Mouse (Mus musculus) retina, postnatal 1 day (tissue): ENCODE data around the gene Dab2ip.

Experiments
- DNase-seq: peaks from one replicate; pipeline ENCODE4 v3.0.0-alpha.2; 2012

Dab2ip gene

DNA sequence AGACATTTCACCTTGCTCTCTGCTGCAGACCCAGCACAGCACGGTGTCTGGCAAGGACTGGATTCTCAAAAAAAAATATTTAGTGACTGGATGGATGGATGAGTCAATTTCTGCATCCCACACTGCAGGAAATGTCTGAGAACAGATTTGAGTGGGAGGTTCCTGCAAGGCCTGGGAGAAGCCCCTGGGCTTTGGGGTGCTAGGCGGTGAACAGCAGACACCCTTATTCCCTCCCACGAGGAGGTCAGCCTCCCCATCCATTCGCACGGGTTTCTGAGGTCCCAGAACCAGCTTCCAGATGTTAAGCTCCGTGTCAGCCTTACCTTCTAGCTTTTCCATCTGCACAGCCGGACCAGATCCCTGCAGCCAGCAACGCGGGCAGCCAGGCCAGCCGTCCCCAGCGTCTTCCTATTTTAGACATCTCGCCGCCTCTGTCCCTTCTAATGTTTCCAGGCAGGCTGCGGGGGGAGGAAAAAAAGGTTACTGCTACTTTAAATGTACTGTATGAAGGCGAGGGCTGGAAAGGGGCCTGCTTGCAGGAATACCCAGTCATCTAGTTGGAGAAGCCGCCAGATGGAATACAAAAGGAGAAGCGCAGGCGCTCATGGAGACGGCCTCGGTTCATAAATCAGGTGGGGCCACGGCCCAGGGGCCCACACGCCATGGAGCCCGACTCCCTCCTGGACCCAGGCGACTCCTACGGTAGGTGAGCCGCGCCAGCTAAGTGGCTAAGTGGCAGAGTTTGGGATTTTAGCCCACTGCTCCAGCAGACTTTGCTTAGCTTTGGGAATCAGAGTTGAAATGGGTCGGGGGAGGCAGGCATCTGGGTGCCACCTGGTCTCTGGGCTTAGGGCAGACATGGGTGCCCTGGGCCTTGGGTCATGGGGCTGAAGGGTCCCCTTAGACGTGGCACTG lies at the start of gene Dab2ip:
TSS of gene Dab2ip (plus strand) at position 356 of the 915 bp plus-strand sequence.
- peak; percentile 36 for DNase-seq

DNA sequence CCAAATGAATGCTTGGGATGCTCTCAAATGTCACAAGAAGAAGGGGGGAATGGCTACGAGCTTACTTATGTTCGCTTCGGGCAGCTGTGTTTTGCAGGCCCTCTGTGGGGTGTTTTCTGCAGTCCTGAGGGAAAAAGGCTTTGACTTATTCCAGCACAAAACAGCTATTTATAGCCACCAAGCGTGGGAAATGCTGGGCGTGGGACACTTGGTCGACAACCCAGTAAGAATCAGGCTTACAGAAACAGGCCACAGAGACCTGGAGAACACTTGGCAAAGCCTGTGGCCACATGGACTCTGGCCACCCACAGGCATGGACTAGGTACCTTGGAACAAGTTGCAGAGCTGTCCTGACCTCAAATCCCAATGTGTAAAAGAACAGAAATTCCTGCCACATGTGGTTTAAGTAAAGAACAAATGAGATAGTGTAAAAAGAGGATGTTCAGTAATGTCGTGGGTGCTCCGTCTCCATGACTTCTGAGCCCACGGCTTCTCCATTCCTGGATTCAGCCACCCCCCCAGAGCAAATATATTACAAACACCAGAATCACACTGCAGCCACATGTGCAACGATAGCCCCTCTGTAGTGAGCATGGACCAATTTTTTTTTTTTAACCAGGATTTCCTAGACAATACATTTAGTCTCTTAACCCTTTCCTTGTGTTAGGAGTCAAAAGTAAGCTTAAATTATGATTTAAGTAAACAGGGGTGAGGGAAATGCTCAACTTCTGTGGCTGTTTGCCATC lies 49.3 kb upstream of the Dab2ip start:
- DNase-seq: no peak

DNA sequence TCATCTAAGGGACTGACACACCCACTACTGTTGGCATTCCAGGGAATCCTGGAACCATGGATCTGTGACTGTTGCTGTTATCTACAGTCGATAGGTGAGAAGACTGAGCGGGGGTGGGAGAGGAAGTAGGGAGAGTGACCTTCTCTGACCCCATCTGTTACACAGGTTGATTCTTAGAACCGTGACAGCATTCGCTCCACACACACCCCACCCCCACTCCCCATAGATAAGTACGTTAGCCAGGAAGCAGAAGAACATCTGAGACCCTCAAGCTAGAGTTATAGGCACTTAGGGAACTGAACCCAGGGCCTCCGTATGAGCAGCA lies 48.8 kb upstream of the Dab2ip start:
- DNase-seq: no peak

DNA sequence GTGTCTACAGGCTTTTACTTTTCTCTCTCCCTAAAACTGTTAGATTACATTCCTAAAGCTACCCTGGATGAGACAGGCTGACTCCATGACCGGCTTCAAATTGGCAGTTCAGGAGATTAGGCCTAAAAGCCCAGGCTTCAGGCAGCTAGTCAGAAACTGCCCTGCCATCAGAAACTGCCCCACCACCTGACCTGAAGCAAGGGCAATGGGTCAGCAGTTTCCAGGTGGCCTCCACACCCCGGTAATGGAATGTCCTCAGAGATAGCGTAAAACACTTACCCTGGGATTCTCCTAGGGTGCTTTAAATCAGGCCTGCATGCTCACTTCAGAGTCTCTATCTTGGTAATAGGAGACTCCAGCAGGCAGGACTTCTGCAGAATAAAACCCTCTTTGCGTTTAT lies 48.2 kb upstream of the Dab2ip start:
- no peak for DNase-seq

DNA sequence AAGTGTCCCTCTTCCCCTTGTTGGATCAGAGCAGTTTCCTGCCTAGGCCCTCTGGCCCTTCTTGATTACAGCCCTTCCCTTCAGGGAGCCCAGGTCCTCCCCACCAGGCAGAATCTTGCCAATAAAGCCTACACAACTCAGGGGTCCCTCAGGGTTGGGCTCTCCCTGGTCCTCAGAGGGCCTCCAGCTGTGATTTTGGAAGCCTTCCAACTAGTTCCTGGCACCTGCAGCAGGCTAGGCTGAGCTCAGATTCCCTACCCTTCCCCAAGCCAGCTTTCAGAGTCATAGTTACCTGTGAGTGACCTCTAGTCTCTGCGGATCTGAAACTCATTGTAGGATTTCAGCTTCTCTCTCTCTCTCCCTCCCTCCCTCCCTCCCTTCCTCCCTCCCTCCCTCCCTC lies 47.1 kb upstream of the Dab2ip start:
- DNase-seq: peak; percentile 19

DNA sequence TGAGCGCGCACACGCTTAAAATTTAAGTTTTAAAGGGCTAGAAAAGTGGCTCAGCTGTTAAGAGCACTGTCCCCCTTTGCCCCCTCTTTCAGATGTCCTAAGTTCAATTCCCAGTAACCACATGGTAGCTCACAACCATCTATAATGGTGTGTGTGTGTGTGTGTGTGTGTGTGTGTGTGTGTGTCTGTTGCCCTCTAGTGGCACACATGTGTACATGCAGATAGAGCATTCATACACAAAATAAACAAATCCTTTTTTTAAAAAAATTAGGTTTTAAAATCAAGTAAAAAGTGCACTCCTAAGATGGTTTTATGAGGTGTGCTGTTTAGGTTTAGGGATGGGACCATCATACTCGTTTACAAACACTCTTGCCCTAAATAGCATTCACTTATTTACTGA lies 45.8 kb upstream of the Dab2ip start:
- no peak for DNase-seq

DNA sequence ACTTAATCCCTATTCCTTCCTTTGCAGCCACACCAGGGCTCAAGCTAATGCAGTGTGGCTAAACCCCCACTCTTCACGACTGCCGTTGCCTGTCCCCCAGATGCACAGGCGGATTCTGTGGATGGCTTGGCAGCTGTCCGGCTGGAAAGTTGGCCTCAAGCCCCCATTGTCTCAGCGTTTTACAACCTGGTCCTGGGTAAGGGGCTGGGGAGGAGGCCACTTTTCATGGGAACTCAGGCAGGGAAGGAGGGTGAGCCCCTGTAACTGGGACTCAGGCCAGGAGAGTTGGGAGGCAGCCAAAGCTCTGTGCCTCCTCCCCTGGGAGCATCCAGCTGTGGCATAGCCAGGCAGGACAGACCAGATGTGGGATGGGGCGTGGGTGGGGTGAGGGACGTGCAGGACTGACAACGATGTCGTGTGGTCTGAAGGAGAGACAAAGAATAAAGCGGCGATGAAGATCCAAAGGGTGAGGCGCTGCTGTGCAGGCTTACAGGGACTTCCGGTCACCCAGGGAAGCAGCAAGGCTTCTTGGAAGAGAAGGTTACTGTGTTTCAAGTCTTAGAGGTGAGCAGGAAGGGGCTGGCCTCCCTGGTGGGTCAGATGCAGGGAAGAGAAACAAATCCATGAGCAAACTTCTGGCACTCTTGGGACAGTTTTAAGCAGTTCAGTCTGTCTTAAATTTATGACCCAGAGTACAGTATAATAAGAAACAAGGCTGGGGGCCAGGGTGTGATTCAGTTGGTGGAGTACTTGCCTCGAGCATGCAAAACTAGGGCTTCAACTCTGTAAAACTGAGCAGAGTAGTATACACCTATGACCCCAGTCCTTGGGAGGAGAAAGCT lies 43.8 kb upstream of the Dab2ip start:
- DNase-seq: peak; percentile 85

DNA sequence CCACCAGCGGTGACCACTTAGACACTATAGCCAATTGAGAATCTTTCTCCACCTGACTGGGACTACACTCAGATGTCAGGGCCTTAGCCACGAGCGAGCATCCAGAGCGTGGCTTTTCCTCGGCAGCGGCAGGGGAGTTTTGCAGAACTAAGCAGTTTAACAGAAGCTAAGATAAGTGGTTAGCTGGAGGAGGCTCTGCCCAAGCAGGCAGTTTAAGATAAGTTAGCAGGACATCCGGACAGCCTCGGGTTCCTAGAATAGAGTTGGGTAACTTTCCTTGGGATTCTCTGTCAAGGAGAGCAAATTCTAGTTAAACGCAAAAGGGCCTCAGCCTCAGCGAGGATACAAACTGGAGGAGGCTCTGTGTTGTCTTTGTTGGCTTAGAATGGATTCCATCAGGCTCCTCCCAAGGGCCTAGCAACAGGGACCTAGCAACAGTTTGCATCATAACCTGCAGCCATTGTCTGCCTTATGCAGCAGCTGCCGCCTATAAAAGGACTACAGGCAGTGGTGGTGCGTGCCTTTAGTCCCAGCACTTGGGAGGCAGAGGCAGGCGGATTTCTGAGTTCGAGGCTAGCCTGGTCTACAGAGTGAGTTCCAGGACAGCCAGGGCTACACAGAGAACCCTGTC lies 31.3 kb upstream of the Dab2ip start:
- DNase-seq: no peak

DNA sequence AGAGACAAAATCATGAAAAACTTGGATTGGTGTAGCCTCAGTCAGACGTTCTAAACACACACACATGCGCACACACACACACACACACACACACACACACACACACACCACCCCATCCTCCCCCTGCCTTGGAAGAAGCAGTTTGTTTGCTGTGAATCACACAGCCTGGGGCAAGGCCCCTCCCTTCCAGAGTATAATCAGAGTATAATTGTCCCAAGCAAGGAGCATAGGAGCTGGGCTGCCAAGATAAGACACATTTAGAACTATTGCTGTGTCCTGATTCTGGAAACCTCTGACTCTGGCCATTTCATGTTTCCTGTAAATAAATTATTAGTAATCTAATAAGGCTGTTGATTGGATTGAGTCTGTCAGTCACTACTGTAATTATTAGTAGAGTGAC lies 29.0 kb upstream of the Dab2ip start:
- DNase-seq: no peak

DNA sequence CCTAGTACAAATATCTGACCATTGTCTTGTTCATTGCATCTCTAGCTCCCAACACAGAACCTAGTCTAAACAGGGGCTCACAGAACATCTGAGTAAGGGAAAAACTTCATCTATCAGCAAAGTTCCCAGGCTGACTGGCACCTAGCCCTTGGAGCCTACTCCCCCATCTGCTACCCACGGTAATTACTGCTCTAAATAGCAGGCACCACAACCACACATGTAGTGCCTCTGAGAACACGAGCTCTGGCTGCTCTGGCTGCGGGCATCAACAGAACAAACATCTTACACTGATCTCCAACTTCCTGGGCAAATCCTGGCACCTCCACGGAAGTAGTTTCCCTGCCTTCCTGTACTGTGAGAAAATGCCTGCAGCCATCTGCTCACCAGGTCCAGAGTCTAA lies 28.2 kb upstream of the Dab2ip start:
- DNase-seq: no peak

DNA sequence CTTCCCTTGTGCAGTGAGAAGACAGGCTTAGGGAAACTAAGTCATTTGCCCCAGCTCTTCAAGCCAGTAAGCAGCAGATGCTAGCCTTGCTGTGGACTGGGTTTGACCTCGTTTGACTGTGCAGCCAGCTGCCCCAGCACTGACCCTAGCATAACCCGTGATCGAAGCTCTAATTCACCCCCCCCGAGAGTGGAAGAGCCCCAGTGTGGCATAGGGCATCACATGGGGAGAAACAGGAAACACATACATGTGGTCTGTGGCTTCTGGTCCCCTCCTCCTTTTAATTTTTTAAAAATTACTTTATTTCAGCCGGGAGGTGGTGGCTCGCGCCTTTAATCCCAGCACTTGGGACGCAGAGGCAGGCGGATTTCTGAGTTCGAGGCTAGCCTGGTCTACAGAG lies 27.3 kb upstream of the Dab2ip start:
- peak; percentile 23 for DNase-seq

DNA sequence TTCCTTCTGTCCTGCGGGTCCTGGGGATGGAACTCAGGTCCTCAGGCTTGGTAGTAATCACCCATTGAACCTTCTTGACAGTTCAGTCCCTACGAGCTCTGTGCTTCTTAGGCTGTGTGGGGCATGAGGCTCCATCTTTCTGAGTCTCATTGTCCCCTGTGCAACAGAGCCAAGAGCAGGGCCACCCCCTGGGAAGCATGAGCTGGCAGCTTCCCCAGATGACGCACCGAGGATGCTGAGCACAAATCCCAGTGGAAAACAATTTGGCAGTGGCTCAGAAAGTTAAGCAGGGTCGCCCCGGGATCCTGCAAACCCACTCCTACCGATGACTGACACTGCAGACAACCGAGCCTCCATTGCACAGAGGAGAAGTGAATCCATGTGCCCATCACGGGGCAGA lies 24.4 kb upstream of the Dab2ip start:
- peak; percentile 20 for DNase-seq

DNA sequence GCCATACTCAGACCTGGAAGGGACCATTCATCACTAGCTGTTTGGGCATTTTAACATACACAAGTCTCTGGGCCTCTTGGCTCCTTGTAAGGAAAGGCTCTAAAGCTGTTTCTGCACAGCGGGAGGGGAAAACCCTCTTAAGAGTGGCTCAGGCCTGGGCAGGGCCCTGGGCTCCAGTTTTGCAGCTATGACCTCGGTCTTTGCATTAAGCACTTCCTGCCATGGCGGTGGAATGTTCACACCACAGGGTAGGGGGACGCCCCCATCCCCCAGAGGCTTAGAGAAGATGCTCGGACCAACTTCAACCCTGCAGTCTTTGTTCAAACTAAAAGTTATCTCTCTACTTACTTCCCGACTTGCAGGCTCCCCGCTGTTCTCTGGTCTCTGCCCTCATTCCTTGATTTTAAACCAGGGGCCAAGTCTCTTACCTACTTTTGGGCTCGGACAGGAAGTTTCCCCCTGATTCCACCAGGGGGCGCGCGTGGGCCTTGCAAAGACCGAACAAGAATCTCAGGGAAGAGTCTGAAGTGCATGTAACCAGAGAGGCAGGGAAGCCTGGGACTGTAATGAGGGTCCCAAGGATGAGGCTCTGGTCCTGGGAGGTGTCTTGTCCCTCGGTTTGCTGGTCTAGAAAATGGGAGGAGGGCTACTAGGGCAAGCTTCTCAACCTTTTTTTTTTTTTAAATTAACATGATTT lies 18.6 kb upstream of the Dab2ip start:
- peak; percentile 91 for DNase-seq

DNA sequence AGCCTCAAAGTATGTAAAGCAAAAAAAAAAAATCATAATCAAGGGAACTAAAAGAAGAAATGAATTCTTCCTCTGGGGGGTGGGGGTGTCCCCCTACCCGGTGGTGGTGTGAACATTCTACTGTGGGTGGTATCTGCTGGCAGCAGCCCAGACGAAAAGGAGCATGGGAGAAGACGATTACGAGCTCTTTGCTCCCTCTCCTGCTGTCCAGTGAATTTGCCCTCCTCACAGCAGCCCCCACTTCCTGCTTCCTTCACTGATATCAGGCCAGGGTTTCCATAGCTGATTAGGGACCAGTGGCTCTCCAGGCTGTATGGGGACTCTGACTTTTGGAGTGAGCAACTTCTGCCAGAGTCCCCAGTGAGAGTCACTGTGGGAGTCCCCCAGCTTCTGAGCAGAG lies 17.3 kb upstream of the Dab2ip start:
- DNase-seq: no peak

DNA sequence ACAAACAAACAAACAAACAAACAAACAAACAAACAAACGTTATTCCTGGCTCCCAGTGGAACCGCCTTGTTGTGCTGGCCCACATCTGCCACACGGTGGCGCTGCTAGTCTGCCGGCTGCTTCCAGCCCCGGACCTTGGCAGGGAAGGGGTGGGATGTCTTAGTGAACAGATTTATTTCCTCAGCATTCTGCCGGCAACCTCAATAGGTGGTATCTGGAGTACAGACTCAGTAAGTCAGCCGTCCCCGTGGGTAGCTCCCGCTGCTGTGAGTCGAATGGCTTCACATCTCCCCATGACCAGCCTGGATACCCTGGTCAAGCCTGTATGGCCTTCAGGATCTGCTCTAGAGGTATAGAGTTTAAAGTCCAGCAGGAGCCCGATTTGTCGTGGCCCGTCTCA lies 13.3 kb upstream of the Dab2ip start:
- peak; percentile 87 for DNase-seq

DNA sequence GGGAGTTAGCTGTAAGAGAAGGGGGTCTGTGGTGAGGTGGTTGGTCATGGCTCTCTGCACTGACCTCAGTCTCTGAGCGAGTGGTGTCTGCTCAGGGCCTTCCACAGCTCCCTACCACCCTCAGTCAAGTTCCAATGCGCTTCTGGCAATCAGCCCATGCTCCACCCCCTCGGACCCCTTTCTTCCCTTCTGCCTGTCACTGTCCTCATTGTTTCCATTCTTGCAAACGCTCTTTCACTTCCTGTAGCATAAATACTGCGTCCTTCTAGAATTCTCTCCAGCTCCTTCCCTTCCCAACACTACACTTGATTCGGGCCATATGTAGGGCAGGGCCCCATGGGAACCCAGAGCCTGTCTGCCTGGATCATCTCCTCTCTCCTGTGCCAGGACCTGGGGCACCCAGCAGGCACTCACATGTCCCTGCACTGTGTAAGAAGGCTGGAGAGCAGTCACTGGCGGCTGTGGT lies 12.9 kb upstream of the Dab2ip start:
- peak; percentile 87 for DNase-seq

DNA sequence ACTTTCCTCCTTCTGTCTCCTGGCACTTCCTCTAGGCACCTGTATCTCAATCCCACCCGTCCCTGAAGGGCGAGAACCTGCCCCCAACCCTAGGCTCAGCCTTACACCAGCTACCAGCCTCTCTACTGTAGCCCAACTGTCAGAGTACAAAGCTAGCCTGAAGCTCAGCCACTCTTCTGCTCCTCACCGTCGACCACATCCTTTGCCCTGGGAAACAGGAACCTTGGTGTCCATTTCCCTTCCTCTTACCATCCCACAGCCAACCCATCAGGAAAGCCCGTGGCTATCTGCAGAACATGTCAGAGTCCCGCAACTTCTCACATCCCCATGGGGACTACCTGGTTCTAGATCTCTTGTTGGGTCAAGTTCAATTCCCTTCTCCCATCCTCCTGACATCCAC lies 11.6 kb upstream of the Dab2ip start:
- DNase-seq: no peak

DNA sequence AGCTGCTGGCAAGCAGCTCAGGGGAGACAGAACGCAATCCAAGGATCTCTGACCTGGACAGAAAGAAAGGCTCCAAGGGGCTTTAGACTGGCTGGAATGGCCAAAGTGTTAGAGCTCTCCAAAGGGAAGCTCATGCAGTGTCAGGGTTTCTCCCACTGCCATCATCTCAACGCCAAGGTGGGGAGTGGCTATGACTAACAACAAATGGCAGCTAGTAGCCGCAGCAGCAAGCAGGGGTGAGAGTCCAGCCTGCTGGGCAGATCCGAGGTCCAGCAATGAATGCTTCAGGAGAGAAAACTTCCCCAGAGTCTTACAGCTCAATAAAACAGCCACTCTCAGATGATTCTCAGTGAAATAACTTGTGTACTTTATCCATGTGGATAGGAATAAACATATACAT lies 8.9 kb upstream of the Dab2ip start:
- DNase-seq: no peak

DNA sequence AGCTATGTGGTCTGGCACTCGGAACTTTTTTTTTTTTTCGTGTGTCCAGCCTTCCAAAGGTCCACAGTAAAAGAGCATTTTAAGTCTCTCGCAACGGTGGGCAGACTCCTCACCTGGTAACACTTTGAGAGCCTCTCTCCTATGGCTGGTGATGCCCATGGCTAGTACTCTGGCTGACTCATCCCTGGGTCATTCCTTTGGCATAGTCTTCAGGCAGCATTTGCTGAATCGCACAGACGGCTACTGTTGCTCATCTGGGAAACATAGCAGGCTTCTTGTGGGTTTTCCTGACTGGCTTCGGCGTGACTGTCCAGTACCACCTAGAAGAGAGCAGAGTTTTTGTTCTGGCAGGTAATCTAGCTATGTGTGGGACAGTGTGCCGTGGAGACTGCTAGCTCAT lies 8.0 kb upstream of the Dab2ip start:
- no peak for DNase-seq

DNA sequence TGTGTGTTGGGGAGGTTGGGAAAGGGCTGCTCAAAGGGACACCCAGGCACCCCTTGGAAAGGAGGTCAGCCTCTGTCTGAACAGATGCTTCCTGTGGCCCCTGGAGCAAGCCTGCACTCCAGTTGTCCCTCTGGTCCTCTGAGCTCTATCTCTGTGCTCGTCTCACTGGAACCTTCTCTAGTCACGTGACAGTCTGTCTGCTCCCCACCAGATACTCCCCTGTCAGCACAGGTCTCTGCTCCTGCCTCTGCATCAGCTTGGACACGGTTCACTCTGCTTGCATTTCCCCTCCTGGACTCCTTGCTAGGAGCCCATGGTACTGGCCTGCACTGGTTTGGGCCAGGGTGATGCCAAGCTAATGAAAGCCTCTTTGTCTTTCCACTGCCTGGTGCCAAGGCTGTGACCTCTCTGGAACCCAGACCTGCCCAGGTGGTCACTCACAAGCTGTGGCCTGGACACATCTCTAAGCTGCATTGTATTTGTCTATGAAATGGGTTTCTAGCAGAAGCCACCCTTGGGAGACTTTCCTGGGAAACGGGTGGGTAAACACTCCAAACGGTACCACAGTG lies 1.1 kb upstream of the Dab2ip start:
- DNase-seq: no peak

DNA sequence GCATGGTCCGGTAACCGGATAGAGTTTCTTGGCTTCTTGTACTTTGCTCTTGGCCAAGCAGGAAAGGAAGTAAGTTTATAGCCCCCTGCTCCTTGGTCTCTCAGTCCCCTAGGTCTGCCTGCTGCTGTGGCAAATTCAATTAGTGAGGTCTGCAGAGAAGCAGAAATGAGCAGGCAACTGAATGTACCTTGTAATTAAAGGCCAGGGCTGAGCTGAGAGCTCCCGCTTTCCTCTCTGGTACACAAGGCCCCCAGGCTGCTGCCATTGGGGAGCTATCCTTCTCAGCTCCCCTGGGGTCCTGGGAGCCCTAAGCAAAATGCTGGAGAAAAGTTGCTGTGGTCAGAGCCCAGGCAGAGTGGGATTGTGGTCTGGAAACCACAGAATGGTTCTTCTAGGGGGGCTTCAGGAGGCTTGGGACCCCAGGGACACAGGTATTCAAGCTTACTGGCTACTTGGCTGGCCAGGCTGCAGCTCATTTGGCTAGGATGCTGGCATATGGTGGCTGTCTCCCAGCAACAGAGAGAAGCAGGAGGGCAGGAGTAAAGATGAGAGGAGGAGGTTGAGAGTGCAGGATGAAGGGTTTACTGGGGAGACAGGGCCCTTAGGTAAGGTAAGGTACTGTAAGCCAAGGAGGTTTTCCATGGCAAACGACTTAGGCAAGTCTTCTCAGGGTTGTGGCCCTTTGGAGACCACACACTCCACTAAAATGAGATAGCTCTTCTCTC lies 922 bp downstream of the Dab2ip start:
- no peak for DNase-seq
